Mouse (Mus musculus) myocyte (in vitro differentiated cells): Measurements from ENCODE around the gene Sulf2.

Experiments used
- CEBPB ChIP-seq: IDR thresholded peaks from 2 replicates; pipeline ENCODE4 v1.6.1; 2011; ENCODE audit warnings: mild to moderate bottlenecking, moderate library complexity; ENCODE audit not compliant: poor library complexity, insufficient read depth, severe bottlenecking
- E2F4 ChIP-seq: IDR thresholded peaks from one replicate; pipeline ENCODE4 v1.6.1; 2011; ENCODE audit warnings: mild to moderate bottlenecking, control low read depth, moderate library complexity; ENCODE audit not compliant: insufficient read depth
- MAX ChIP-seq: IDR thresholded peaks from one replicate; pipeline ENCODE4 v1.6.1; 2011; ENCODE audit warnings: low read depth, mild to moderate bottlenecking, control low read depth
- MYOD1 ChIP-seq, 3 experiments: IDR thresholded peaks; one replicate each; pipeline ENCODE4 v1.6.1; 2011; ENCODE audit warnings: control low read depth in 2 of 3, low read depth in 2 of 3, mild to moderate bottlenecking in 2 of 3, moderate library complexity in 1 of 3; ENCODE audit not compliant: insufficient read length in 2 of 3, control insufficient read depth in 1 of 3
- MYOG ChIP-seq, 3 experiments: IDR thresholded peaks; one replicate each; pipeline ENCODE4 v1.6.1; 2011; ENCODE audit warnings: control low read depth in 2 of 3, low read depth in 2 of 3, mild to moderate bottlenecking in 2 of 3; ENCODE audit not compliant: insufficient read length in 2 of 3, control insufficient read depth in 1 of 3, insufficient read depth in 1 of 3
- POLR2A ChIP-seq: IDR thresholded peaks from one replicate; pipeline ENCODE4 v1.6.1; 2011; ENCODE audit warnings: low read depth, mild to moderate bottlenecking, control low read depth, moderate library complexity; ENCODE audit not compliant: insufficient read length
- SRF ChIP-seq: IDR thresholded peaks from one replicate; pipeline ENCODE4 v1.6.1; 2011; ENCODE audit warnings: low read depth; ENCODE audit not compliant: control insufficient read depth, insufficient read length
- TCF12 ChIP-seq: IDR thresholded peaks from one replicate; pipeline ENCODE4 v1.6.1; 2011; ENCODE audit warnings: mild to moderate bottlenecking, control low read depth; ENCODE audit not compliant: poor library complexity, insufficient read depth, severe bottlenecking
- TCF3 ChIP-seq: IDR thresholded peaks from one replicate; pipeline ENCODE4 v1.6.1; 2011; ENCODE audit warnings: low read depth, control low read depth; ENCODE audit not compliant: insufficient read length
- USF1 ChIP-seq: IDR thresholded peaks from one replicate; pipeline ENCODE4 v1.6.1; 2011; ENCODE audit warnings: low read depth, mild to moderate bottlenecking, control low read depth, moderate library complexity

GRCm38 (mm10) chr2:166163917-166164316 is 8.5 kb upstream of the Sulf2 start:
- TF ChIP-seq POLR2A (no peak), MAX (no peak), CEBPB (no peak), MYOD1 (IDR thresholded peaks at IDR 0.05; ENCODE audit: control insufficient read depth in 1 of 3, insufficient read length in 2 of 3, low read depth in 2 of 3) (no peak), SRF (no peak), E2F4 (no peak), USF1 (no peak), TCF3 (no peak), MYOG (IDR thresholded peaks at IDR 0.05; ENCODE audit: control insufficient read depth in 1 of 3, insufficient read depth in 1 of 3, insufficient read length in 2 of 3, low read depth in 2 of 3) (no peak), TCF12 (no peak)
